Mouse (Mus musculus) kidney, adult 8-10 months (tissue): ENCODE measurements around the gene Hsp90ab1.
A peak's percentile ranks its signal among the peaks of the same experiment; 100 is the strongest.

ENCODE experiments used
- DNase-seq, 2 experiments: peaks; one replicate each; pipeline ENCODE4 v3.0.0; 2022

Gene Hsp90ab1

GRCm38 (mm10) chr17:45556514-45557245 is 16.4 kb downstream of the Hsp90ab1 start:
- no peak for DNase-seq

- no peak for DNase-seq
These were observed 17.0 kb downstream of the Hsp90ab1 start for GRCm38 (mm10) chr17:45556107-45556489.

DNA sequence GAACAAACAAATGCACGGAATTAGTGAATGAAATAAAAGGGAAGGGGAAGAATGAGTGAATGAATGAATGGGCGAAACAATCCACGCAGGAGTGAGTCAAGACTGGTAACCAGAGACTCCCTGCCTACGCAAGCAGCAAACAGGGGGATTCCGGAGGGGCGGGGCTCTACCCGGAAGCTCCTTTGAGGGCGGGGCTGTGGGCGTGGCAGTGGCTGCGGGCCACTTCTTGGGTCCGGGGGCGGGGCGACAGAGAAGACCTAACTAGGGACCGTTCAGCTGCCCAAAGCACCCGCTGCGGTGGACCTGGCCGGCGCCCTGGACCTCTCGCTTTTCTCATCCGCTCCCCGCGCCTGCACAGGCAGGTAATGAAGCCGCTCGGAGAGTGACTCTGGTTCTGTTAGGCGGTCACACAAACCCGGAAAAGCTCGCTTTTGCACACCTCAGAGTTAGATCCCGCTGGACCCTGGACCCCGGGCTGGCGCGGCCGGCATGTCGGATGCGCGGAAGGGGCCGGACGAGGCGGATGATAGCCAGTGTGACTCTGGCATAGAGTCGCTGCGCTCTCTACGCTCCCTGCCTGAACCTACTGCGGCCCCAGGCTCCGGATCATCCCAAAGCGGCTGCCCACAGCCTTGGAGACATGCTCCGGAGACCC is 17.5 kb downstream of the Hsp90ab1 start, which contains the start of gene Nfkbie:
Nfkbie (plus strand) TSS at position 252 of the 655 bp plus-strand sequence.
- DNase-seq = peak; percentile 93 to 98

DNA sequence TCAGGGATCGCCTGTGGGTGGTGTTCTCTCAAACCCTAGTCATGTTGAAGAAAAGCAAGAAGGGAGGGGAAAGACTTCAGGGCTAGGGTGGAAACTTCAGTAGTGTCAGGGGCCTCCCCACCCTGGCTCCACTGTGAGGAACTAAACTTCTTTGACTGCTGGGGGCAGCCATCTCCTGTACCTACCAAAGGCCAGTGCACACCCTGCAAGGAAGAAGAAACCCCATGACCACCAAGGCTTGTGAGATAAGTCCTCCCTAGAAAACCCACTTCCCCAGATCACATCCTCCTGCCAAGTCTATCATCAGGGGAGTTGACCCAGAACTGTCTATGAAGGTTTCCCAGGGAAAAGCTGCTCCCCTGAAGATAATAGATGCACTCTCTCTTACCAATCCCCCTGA is 18.7 kb downstream of the Hsp90ab1 start:
- no peak for DNase-seq

- DNase-seq = no peak
These were observed 20.0 kb downstream of the Hsp90ab1 start for GRCm38 (mm10) chr17:45553065-45553464.

DNA sequence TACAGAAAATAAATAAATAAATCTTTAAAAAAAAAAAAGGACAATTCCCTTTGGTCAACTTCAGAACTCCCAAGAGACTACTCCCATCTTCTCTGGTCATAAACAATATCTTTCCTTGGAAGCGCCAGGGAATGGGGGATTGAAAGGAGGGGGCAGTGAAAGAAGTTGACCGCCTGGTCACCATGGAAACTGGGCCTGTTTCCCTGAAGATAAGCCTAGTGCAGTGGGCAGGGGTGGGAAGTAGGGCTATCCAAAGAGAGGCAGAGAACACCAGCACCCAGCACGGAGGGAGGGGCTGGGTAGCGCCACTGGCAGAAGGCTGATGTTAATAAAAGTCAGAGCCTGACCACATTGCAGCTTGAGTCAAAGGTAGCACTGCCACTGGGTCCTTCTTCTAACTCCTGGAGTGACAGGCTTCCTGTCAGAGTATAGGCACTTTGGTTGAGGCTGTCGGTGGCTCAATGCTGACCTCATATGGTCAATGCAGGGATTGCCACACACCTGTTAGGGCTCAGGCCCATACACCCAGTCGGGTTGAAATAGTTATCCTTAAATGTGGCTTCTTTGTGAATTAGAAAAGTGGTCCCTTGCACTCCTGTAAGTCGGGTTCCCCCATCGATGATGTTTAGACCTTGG is 21.1 kb downstream of the Hsp90ab1 start:
- DNase-seq = peak; percentile 75 to 87

DNA sequence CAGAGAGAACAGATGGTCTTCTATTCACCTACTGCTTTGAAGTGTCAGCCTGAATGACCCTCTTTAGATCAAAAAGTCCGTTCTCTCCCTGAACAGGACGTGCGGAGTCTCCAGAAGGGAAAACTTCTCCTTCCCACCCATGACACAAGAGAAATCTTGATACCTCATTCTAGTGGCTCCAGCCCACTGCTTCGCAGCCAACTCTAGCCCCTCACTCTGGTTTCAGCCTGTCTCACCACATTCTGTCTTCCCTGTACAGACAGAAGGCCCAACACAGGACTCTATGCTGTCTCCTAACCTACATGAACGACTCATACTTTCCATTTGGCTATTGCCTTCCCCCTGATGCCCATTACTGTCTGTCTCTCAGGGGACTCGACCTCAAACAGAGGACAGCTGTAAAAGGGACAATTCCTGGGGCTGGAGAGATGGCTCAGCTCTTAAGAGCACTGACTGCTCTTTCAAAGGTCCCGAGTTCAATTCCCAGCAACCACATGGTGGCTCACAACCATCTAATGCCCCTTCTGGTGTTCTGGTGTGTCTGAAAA is 21.7 kb downstream of the Hsp90ab1 start:
- no peak for DNase-seq

GRCm38 (mm10) chr17:45550253-45550652 is 22.8 kb downstream of the Hsp90ab1 start:
- DNase-seq = no peak

GRCm38 (mm10) chr17:45549617-45550181 is 23.4 kb downstream of the Hsp90ab1 start, which contains the start of gene Tmem151b:
Tmem151b (minus strand) TSS chr17:45549677.
- DNase-seq = no peak

GRCm38 (mm10) chr17:45548541-45549512 is 24.2 kb downstream of the Hsp90ab1 start:
- no peak for DNase-seq

GRCm38 (mm10) chr17:45547461-45548190 is 25.4 kb downstream of the Hsp90ab1 start:
- DNase-seq = no peak

GRCm38 (mm10) chr17:45546941-45547340 is 26.1 kb downstream of the Hsp90ab1 start:
- no peak for DNase-seq

DNA sequence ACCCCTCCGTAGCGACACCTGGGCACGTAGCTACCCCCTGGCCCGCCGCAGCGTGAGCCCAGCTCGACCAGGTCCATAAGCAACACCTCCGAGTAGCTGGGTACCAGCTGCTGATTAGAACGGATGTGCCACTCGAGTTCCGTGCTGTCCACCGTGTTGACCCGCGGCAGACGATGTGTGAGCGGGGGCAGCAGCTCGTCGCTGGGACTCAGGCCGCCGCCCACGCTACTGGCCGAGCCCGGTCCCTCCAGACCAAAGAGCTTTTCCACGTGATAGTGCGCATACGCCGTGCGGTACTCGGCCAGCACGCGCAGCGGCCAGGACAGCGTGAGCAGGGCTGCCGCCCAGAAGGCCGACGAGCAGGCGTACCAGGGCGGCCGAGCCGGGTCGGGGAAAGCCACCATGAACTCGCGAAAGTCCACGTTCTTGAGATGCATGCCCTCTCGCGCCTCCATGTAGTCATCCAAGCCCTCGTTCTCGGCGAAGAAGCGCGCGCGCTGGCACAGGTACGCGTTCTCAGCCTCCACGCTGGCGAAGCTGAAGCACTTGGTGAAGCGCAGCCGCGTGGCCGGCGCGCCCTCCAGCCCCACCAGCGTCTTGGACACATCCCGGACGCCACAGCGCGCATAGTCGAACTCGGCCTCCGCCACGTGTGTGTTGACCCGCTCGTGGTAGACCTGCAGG is 27.7 kb downstream of the Hsp90ab1 start:
- no peak for DNase-seq

DNA sequence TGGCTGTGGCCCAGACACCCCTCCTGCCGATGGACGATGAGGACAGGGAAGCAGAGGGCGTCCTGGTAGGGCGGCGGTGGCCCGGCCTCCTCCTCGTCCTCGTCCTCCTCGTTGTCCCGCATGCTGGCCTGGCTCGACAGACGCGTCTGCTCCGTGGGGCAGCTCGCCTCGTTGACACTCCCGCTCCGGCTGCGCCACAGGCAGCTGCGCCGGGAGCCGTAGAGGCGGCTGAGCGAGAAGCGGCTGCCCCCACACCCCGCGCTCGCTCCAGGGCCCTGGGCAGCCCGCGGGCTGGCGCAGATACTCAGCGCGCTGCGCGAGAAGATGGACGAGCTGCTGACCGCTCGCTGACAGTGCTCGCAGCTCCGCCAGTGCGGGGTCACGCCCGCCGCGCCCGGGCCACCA is 28.2 kb downstream of the Hsp90ab1 start:
- DNase-seq = no peak

- no peak for DNase-seq
These were observed 28.8 kb downstream of the Hsp90ab1 start for GRCm38 (mm10) chr17:45544001-45544872.

- no peak for DNase-seq
These were observed 30.0 kb downstream of the Hsp90ab1 start for GRCm38 (mm10) chr17:45543115-45543514.

DNA sequence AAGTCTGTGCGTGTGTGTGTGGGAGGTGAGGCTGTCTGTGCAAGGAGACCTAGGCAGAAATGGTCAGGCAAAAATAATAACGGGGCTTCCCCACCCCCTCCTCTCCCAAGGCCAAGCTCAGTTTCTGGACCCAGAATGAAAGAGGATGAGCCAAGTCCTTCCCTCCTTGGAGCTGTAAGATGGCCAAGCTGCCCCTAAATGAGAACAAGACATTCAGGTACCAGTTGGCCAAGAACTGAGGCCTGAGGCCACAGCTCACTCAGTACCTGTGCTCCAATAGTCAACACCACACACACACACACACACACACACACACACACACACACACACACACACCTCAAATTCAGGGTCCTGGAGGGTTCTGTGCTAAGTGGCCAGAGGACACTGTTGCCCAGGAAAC is 30.4 kb downstream of the Hsp90ab1 start:
- no peak for DNase-seq

GRCm38 (mm10) chr17:45542129-45542528 is 30.9 kb downstream of the Hsp90ab1 start:
- DNase-seq = no peak

GRCm38 (mm10) chr17:45539664-45540063 is 33.4 kb downstream of the Hsp90ab1 start:
- no peak for DNase-seq

DNA sequence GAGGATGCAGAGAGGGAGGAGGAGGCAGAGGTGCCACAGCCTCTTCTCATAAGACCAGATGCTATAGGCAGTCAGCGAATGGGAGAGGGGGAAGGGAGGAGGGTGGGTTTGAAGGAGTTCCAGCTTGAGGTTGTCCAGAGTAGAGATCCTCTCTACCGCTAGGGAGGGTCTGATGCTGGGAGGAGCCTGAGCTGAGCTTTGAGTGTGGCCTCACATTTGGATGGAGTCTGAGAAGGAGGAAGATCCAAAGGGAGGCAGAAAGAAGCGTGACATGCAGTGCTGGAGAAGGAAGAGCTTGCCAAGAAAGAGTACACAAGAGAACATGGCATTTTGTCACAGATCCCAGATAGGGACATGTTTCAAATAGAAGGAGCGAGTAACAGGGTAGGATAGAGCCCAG is 34.7 kb downstream of the Hsp90ab1 start:
- DNase-seq = no peak
